Mouse (Mus musculus) neutrophil, adult 65 days (primary cell): Measurements from ENCODE around the gene Wwc1. TPM values are rescaled to one million over a fixed set of nuclear protein-coding genes. Genes with fewer than 3 reads are reported as not detected.

Experiments
- total RNA-seq: library from RNA; stranded (reverse); gene quantifications from 2 replicates; pipeline ENCODE4 v1.2.4, GENCODE M21; 2023

The Wwc1 gene
- total RNA-seq: not detected in 2 replicates

GRCm38 (mm10) chr11:35980411-35980917 is at the start of gene Wwc1:
TSS of gene Wwc1 (minus strand) at chr11:35980527.

GRCm38 (mm10) chr11:35834022-35834760 is 146.1 kb downstream of the Wwc1 start, which contains the start of gene Rars:
TSS of gene Rars (minus strand) at chr11:35834506.

GRCm38 (mm10) chr11:35798874-35799273 is 181.5 kb downstream of the Wwc1 start, which contains the start of gene Fbll1:
TSS of gene Fbll1 (minus strand) at chr11:35798884.

Other genes starting within 250 kb of the Wwc1 start
- gene Pank3, start 211.0 kb downstream of the Wwc1 start, total RNA-seq: 12.8 and 15.3 TPM in 2 replicates
- not detected in 2 replicates for gene Fbll1, start 181.6 kb downstream of the Wwc1 start, total RNA-seq
- gene Rars, start 146.0 kb downstream of the Wwc1 start, total RNA-seq: 42.2 and 47.2 TPM in 2 replicates